Mouse (Mus musculus): ENCODE data around the gene Tinag. TPM values are rescaled to one million over a fixed set of nuclear protein-coding genes. Genes with fewer than 3 reads are reported as not detected.
"Not testable (repeated sequence)": the region's sequence is repeated elsewhere in the genome, so short reads cannot be mapped to it uniquely, and the experiment has no call there.

Gene Tinag
- polyA plus RNA-seq (2014; fragmentation: Nextera tagmentation; extraction: Ambion mirVana): 0.36 and 0.79 TPM in 2 replicates

DNA sequence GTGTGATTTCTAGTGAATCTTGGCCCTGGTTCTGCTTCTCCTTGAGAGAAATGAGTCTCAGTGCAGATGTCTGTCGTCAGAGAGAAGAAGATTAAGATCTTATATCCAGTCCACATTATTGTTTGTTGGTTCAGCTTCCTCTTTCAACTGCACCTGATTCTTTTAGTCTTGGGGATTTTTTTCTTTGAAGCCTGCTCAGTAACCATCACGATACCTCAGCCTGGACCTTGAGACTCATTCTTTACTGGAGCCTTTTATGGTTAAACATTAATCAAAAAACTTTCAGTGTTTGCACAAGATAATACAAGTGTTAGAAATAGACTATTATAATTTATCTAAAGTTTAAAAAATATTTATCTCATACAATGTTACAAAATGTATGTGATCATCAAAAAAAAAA is at the start of gene Tinag:
Gene Tinag, minus strand, starts transcription at position 210 of the 400 bp plus-strand sequence.
- Histone ChIP-seq H3K4me3 (ENCODE audit: low read depth, low read length) (no peak within 1 kb of the TSS), H3K27ac (replicated peaks; ENCODE audit: low read depth, low read length) (no peak within 1 kb of the TSS), H3K36me3 (replicated peaks; ENCODE audit: control insufficient read depth, insufficient read depth, low read depth, low read length) (no peaks in the 10 kb centered on the region), H3K4me2 (ENCODE audit: low read depth, low read length) (no peak within 1 kb of the TSS), H3K9ac (replicated peaks; ENCODE audit: low read length) (no peak within 1 kb of the TSS), H3K4me1 (ENCODE audit: control insufficient read depth, insufficient read depth, low read length) (no peaks in the 10 kb centered on the region), H3K27me3 (ENCODE audit: control insufficient read depth, insufficient read depth, low read length) (no peaks in the 10 kb centered on the region), H3K9me3 (replicated peaks; ENCODE audit: control insufficient read depth, low read length) (no peaks in the 10 kb centered on the region)
- no peak for ATAC-seq (replicated peaks; ENCODE audit: insufficient number of reproducible peaks, low FRiP score, low TSS enrichment, low read depth)
- no peak for DNase-seq (ENCODE audit: low spot score)
- WGBS: 75% methylated on average over 2 of the region's 2 CpGs

DNA sequence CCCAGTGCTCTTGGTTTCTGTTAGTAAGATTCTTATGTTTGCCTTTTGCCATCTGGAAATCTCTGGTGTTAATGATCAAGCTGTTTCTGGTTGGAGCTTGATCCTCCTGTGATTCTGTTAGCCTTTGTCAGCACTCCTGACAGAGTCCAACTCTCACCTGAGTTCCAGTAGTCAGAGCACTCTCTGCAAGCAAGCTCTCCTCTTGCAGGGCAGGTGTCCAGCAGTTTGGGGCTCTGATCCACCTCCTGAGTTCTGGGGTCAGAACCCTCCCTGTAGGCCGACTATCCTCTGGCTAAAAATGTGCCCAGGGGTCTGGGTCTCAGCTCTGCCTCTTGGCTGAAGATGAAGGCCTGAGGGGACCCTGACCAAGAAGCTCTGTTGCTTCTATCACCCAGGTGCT is 37.6 kb upstream of the Tinag start:
- DNase-seq (ENCODE audit: low spot score); H3K9ac ChIP-seq (replicated peaks; ENCODE audit: low read length); H3K4me2 ChIP-seq (ENCODE audit: low read depth, low read length); H3K9me3 ChIP-seq (replicated peaks; ENCODE audit: control insufficient read depth, low read length); H3K27me3 ChIP-seq (ENCODE audit: control insufficient read depth, insufficient read depth, low read length); H3K27ac ChIP-seq (replicated peaks; ENCODE audit: low read depth, low read length); ATAC-seq (replicated peaks; ENCODE audit: insufficient number of reproducible peaks, low FRiP score, low TSS enrichment, low read depth); H3K4me3 ChIP-seq (ENCODE audit: low read depth, low read length); H3K4me1 ChIP-seq (ENCODE audit: control insufficient read depth, insufficient read depth, low read length); H3K36me3 ChIP-seq (replicated peaks; ENCODE audit: control insufficient read depth, insufficient read depth, low read depth, low read length): not testable (repeated sequence)
- WGBS: 96% methylated on average over 1 of the region's 1 CpGs

DNA sequence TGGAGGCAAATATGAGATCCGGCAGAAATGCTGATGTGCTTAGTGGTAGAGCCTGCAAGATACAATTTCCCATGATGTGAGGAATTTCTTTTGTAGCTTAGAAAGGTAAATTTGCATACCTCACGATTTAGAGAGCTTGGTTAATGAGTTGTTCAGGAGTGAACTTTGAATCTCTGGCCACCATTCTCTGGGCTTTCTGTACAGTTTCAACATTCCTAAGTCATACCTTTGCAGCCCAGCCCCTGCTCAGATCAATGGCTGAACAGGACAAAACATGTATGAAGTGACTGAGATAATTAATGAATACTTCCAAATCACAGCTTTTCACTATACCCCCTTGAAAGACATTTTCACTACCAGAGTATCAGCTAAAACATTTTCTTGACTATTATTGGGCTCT is 26.1 kb upstream of the Tinag start:
- WGBS: 85% methylated on average over 2 of the region's 2 CpGs
- no peaks in the 10 kb centered on the region for H3K4me1 ChIP-seq (ENCODE audit: control insufficient read depth, insufficient read depth, low read length)
- H3K4me2 ChIP-seq (ENCODE audit: low read depth, low read length): no peak overlapping the region
- DNase-seq (ENCODE audit: low spot score) (no peak), ATAC-seq (replicated peaks; ENCODE audit: insufficient number of reproducible peaks, low FRiP score, low TSS enrichment, low read depth) (no peak)
- no peak overlapping the region for H3K9ac ChIP-seq (replicated peaks; ENCODE audit: low read length)
- no peaks in the 10 kb centered on the region for H3K9me3 ChIP-seq (replicated peaks; ENCODE audit: control insufficient read depth, low read length)
- no peaks in the 10 kb centered on the region for H3K27me3 ChIP-seq (ENCODE audit: control insufficient read depth, insufficient read depth, low read length)
- H3K4me3 ChIP-seq (ENCODE audit: low read depth, low read length): no peak overlapping the region
- no peak overlapping the region for H3K27ac ChIP-seq (replicated peaks; ENCODE audit: low read depth, low read length)
- H3K36me3 ChIP-seq (replicated peaks; ENCODE audit: control insufficient read depth, insufficient read depth, low read depth, low read length): no peaks in the 10 kb centered on the region

DNA sequence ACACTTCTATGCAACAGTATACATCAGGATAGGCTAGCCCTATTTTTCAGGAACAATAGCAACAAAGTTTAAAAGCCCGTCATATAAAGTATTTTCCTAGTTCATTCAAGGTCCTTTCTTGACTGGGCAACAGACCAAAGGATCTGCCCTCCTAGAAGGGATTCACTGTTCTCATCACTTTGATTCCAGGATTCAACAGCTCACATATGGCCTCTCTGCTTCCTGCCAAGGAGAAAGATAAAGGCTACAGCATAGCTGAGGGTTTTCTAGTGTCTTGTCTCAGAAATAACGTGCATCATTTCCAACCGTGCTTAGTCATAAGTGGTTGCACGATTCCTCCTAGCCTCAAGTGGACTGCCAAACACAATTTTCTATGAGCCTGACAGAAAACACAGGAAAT is 11.0 kb upstream of the Tinag start:
- Histone ChIP-seq H3K27me3 (ENCODE audit: control insufficient read depth, insufficient read depth, low read length) (no peaks in the 10 kb centered on the region), H3K9ac (replicated peaks; ENCODE audit: low read length) (no peak overlapping the region), H3K4me2 (ENCODE audit: low read depth, low read length) (no peak overlapping the region), H3K36me3 (replicated peaks; ENCODE audit: control insufficient read depth, insufficient read depth, low read depth, low read length) (no peaks in the 10 kb centered on the region), H3K9me3 (replicated peaks; ENCODE audit: control insufficient read depth, low read length) (no peaks in the 10 kb centered on the region), H3K27ac (replicated peaks; ENCODE audit: low read depth, low read length) (no peak overlapping the region), H3K4me3 (ENCODE audit: low read depth, low read length) (no peak overlapping the region), H3K4me1 (ENCODE audit: control insufficient read depth, insufficient read depth, low read length) (no peaks in the 10 kb centered on the region)
- ATAC-seq (replicated peaks; ENCODE audit: insufficient number of reproducible peaks, low FRiP score, low TSS enrichment, low read depth) (no peak), DNase-seq (ENCODE audit: low spot score) (no peak)
- WGBS: 82% methylated on average over 4 of the region's 4 CpGs

DNA sequence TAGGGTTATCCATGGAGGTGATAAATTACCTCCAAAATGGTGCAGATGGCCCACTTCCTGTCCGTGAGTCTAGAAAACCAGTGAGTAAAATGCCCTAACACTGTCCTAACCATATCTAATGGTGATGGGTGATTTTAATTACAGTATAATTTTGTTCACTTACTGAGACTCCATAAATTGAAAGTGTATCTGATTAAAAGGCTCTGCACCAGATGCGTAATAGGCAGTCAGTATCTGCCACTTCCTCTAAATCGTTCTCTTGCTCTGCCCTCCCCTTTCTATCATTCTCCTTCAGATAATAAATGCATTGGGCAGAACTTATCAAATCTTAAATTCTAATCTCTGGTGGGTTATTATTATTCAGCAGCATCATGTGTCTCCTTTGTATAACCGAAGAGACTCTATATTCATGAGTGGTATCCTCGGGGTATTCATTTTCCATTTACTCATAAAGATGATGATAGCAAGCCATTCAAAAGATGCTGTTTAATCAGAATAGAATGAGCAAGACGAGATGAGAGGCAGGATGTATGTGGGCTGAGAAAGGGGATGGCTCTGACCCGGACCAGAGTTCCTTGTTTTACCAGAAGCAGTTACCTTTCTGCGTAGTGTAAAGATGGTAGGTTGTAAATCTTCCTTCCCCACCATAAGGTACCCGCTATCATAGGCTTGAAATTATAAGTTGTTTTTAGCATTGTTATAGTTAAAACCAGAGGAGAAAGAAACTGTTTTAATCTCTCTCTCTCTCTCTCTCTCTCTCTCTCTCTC is 9.0 kb upstream of the Tinag start:
- 83% methylated on average over 9 of the region's 9 CpGs for WGBS
- Histone ChIP-seq H3K27me3 (ENCODE audit: control insufficient read depth, insufficient read depth, low read length) (no peaks in the 10 kb centered on the region), H3K4me3 (ENCODE audit: low read depth, low read length) (no peak overlapping the region), H3K9ac (replicated peaks; ENCODE audit: low read length) (no peak overlapping the region), H3K9me3 (replicated peaks; ENCODE audit: control insufficient read depth, low read length) (no peaks in the 10 kb centered on the region), H3K4me2 (ENCODE audit: low read depth, low read length) (no peak overlapping the region), H3K36me3 (replicated peaks; ENCODE audit: control insufficient read depth, insufficient read depth, low read depth, low read length) (no peaks in the 10 kb centered on the region), H3K4me1 (ENCODE audit: control insufficient read depth, insufficient read depth, low read length) (no peaks in the 10 kb centered on the region), H3K27ac (replicated peaks; ENCODE audit: low read depth, low read length) (no peak overlapping the region)
- DNase-seq (ENCODE audit: low spot score) (no peak), ATAC-seq (replicated peaks; ENCODE audit: insufficient number of reproducible peaks, low FRiP score, low TSS enrichment, low read depth) (no peak)

GRCm38 (mm10) chr9:77051406-77051805 is 5.8 kb upstream of the Tinag start:
- WGBS: 83% methylated on average over 2 of the region's 2 CpGs
- no peak for ATAC-seq (replicated peaks; ENCODE audit: insufficient number of reproducible peaks, low FRiP score, low TSS enrichment, low read depth)
- Histone ChIP-seq H3K4me3 (ENCODE audit: low read depth, low read length) (no peak overlapping the region), H3K9ac (replicated peaks; ENCODE audit: low read length) (no peak overlapping the region), H3K36me3 (replicated peaks; ENCODE audit: control insufficient read depth, insufficient read depth, low read depth, low read length) (no peaks in the 10 kb centered on the region), H3K4me2 (ENCODE audit: low read depth, low read length) (no peak overlapping the region), H3K27me3 (ENCODE audit: control insufficient read depth, insufficient read depth, low read length) (no peaks in the 10 kb centered on the region), H3K9me3 (replicated peaks; ENCODE audit: control insufficient read depth, low read length) (no peaks in the 10 kb centered on the region), H3K27ac (replicated peaks; ENCODE audit: low read depth, low read length) (no peak overlapping the region), H3K4me1 (ENCODE audit: control insufficient read depth, insufficient read depth, low read length) (no peaks in the 10 kb centered on the region)
- no peak for DNase-seq (ENCODE audit: low spot score)

DNA sequence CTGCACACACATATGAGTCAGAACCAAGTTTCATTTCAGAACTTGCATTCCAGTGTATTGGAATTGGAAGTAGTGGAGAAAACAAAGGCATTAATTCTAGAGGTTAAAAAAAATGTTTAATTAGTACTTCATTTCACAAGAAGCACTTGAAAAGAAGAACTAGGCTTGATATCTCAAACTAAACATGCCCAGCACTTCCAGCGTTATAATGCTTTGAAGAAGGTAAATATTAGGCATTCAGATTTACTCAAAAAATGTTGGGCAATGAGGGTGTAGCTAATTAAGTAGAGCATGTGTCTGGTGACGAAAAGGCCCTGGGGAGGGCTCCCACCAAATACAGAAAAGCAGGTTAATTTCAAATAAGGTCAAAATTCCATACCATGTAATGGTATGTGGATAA is 4.1 kb upstream of the Tinag start:
- Histone ChIP-seq H3K27ac (replicated peaks; ENCODE audit: low read depth, low read length) (no peak overlapping the region), H3K27me3 (ENCODE audit: control insufficient read depth, insufficient read depth, low read length) (no peaks in the 10 kb centered on the region)
- WGBS: 87% methylated on average over 2 of the region's 2 CpGs

GRCm38 (mm10) chr9:77046067-77046715 is 597 bp upstream of the Tinag start:
- Histone ChIP-seq H3K36me3 (replicated peaks; ENCODE audit: control insufficient read depth, insufficient read depth, low read depth, low read length) (no peaks in the 10 kb centered on the region), H3K9ac (replicated peaks; ENCODE audit: low read length) (no peak overlapping the region), H3K4me2 (ENCODE audit: low read depth, low read length) (no peak overlapping the region), H3K27me3 (ENCODE audit: control insufficient read depth, insufficient read depth, low read length) (no peaks in the 10 kb centered on the region), H3K4me1 (ENCODE audit: control insufficient read depth, insufficient read depth, low read length) (no peaks in the 10 kb centered on the region), H3K9me3 (replicated peaks; ENCODE audit: control insufficient read depth, low read length) (no peaks in the 10 kb centered on the region), H3K27ac (replicated peaks; ENCODE audit: low read depth, low read length) (no peak overlapping the region), H3K4me3 (ENCODE audit: low read depth, low read length) (no peak overlapping the region)
- no peak for ATAC-seq (replicated peaks; ENCODE audit: insufficient number of reproducible peaks, low FRiP score, low TSS enrichment, low read depth)
- no peak for DNase-seq (ENCODE audit: low spot score)
- WGBS: 81% methylated on average over 5 of the region's 5 CpGs

More for the DNA sequence above, 4.1 kb upstream of the Tinag start:
- Histone ChIP-seq H3K4me3 (ENCODE audit: low read depth, low read length) (no peak overlapping the region), H3K9me3 (replicated peaks; ENCODE audit: control insufficient read depth, low read length) (no peaks in the 10 kb centered on the region), H3K9ac (replicated peaks; ENCODE audit: low read length) (no peak overlapping the region), H3K36me3 (replicated peaks; ENCODE audit: control insufficient read depth, insufficient read depth, low read depth, low read length) (no peaks in the 10 kb centered on the region), H3K4me2 (ENCODE audit: low read depth, low read length) (no peak overlapping the region), H3K4me1 (ENCODE audit: control insufficient read depth, insufficient read depth, low read length) (no peaks in the 10 kb centered on the region)
- DNase-seq (ENCODE audit: low spot score) (no peak), ATAC-seq (replicated peaks; ENCODE audit: insufficient number of reproducible peaks, low FRiP score, low TSS enrichment, low read depth) (no peak)
